Mouse (Mus musculus) erythroid progenitor cell, adult 5-6 weeks (primary cell): ENCODE measurements around the gene Dedd. TPM values are rescaled to one million over a fixed set of nuclear protein-coding genes. Genes with fewer than 3 reads are reported as not detected.

Experiments used
- ATAC-seq: replicated peaks from 2 replicates; pipeline ENCODE4 v1.8.0; 2016; ENCODE audit warnings: moderate number of reproducible peaks, mild to moderate bottlenecking, moderate TSS enrichment, inconsistent platforms; ENCODE audit not compliant: poor library complexity, low FRiP score, severe bottlenecking
- total RNA-seq, 2 experiments: library from RNA; stranded (forward) in 1 of 2; stranded (reverse) in 1 of 2; fragments of 150-400 nt in 1 of 2; fragments of 186-747, 209-891 nt in 1 of 2; gene quantifications; 2 replicates each; pipeline versions ENCODE4 v1.2.3 to v1.2.4; 2015 to 2017; ENCODE audit warnings: low replicate concordance in 2 of 2

Dedd gene
- total RNA-seq (2015; ENCODE audit: low replicate concordance) (13.4 and 28.8 TPM in 2 replicates), total RNA-seq (2017; ENCODE audit: low replicate concordance) (3.3 and 6.5 TPM in 2 replicates)

- ATAC-seq: peak; percentile 88
Measured at GRCm38 (mm10) chr1:171328839-171329432, at the start of gene Dedd. TSS of gene Dedd (plus strand) at chr1:171329145.

- ATAC-seq: no peak
Measured at GRCm38 (mm10) chr1:171279721-171280120, 49.2 kb upstream of the Dedd start.

- ATAC-seq: peak; percentile 36
Measured at GRCm38 (mm10) chr1:171280250-171280915, 48.6 kb upstream of the Dedd start.

- ATAC-seq: peak; percentile 82
Measured at GRCm38 (mm10) chr1:171280916-171281527, 47.9 kb upstream of the Dedd start, which contains the start of gene Ppox. TSS of gene Ppox (minus strand) at chr1:171281186.

- ATAC-seq: peak; percentile 63
Measured at GRCm38 (mm10) chr1:171281528-171281923, 47.4 kb upstream of the Dedd start.

GRCm38 (mm10) chr1:171282086-171282805, 46.7 kb upstream of the Dedd start:
- no peak for ATAC-seq

- no peak for ATAC-seq
Measured at GRCm38 (mm10) chr1:171283188-171284160, 45.5 kb upstream of the Dedd start.

GRCm38 (mm10) chr1:171284491-171284890, 44.5 kb upstream of the Dedd start:
- ATAC-seq: no peak

GRCm38 (mm10) chr1:171285096-171285892, 43.7 kb upstream of the Dedd start:
- ATAC-seq: no peak

GRCm38 (mm10) chr1:171286517-171286916, 42.4 kb upstream of the Dedd start:
- no peak for ATAC-seq

- ATAC-seq: peak; percentile 98
Measured at GRCm38 (mm10) chr1:171287136-171288081, 41.5 kb upstream of the Dedd start, which contains the start of gene Usp21. TSS of gene Usp21 (minus strand) at chr1:171287991.

- no peak for ATAC-seq
Measured at GRCm38 (mm10) chr1:171288328-171288727, 40.6 kb upstream of the Dedd start.

GRCm38 (mm10) chr1:171293351-171293750, 35.6 kb upstream of the Dedd start:
- no peak for ATAC-seq

- no peak for ATAC-seq
Measured at GRCm38 (mm10) chr1:171293906-171294297, 35.0 kb upstream of the Dedd start.

GRCm38 (mm10) chr1:171294298-171295062, 34.5 kb upstream of the Dedd start, which contains the start of gene Ufc1:
TSS of gene Ufc1 (minus strand) at chr1:171295024.
- peak; percentile 92 for ATAC-seq

- no peak for ATAC-seq
Measured at GRCm38 (mm10) chr1:171295063-171295402, 33.9 kb upstream of the Dedd start.

GRCm38 (mm10) chr1:171298226-171298625, 30.7 kb upstream of the Dedd start:
- no peak for ATAC-seq
